Mouse (Mus musculus) heart, embryonic 14.5 days (tissue): ENCODE results near the gene Arih2. TPM values are rescaled to one million over a fixed set of nuclear protein-coding genes. Genes with fewer than 3 reads are reported as not detected.

Experiments
- ATAC-seq: fragments of 200-750 bp; cut with Nextera tagmentation; 2 replicates; pipeline ENCODE4 v1.8.0; 2017; ENCODE audit warnings: low read depth, moderate TSS enrichment; ENCODE audit not compliant: insufficient number of reproducible peaks, insufficient read depth, low FRiP score
- H3K27ac ChIP-seq, 2 experiments: fragments of 200-500 bp in 1 of 2; fragments of 300-500 bp in 1 of 2; sonication (generic) in 1 of 2; replicated peaks in 1 of 2; 2 replicates each; pipeline ENCODE4 v1.5.1; 2012 to 2014; ENCODE audit warnings: low read depth in 2 of 2, low read length in 2 of 2, control low read depth in 1 of 2, mild to moderate bottlenecking in 1 of 2, mixed read lengths in 1 of 2; ENCODE audit not compliant: control insufficient read depth in 1 of 2, insufficient read depth in 1 of 2
- H3K27me3 ChIP-seq: fragments of 300-500 bp; sonication (generic); 2 replicates; pipeline ENCODE4 v1.6.1; 2014; ENCODE audit warnings: mild to moderate bottlenecking, low read length, control low read depth; ENCODE audit not compliant: control insufficient read depth, insufficient read depth
- H3K36me3 ChIP-seq: fragments of 300-500 bp; sonication (generic); 2 replicates; pipeline ENCODE4 v1.6.1; 2014; ENCODE audit warnings: mild to moderate bottlenecking, control low read depth, low read length, mixed read lengths; ENCODE audit not compliant: control insufficient read depth, insufficient read depth
- H3K4me1 ChIP-seq, 2 experiments: fragments of 200-500 bp in 1 of 2; fragments of 300-500 bp in 1 of 2; sonication (generic) in 1 of 2; 2 replicates each; pipeline ENCODE4 v1.6.1; 2012 to 2014; ENCODE audit warnings: low read length in 2 of 2, control low read depth in 1 of 2, mixed read lengths in 1 of 2; ENCODE audit not compliant: control insufficient read depth in 2 of 2, insufficient read depth in 2 of 2
- H3K4me2 ChIP-seq: fragments of 300-500 bp; sonication (generic); 2 replicates; pipeline ENCODE4 v1.6.1; 2014; ENCODE audit warnings: mild to moderate bottlenecking, low read length
- H3K4me3 ChIP-seq, 2 experiments: fragments of 200-500 bp in 1 of 2; fragments of 300-500 bp in 1 of 2; sonication (generic) in 1 of 2; 2 replicates each; pipeline ENCODE4 v1.5.1; 2012 to 2014; ENCODE audit warnings: low read length in 2 of 2, mild to moderate bottlenecking in 2 of 2, control low read depth in 1 of 2, low read depth in 1 of 2, moderate library complexity in 1 of 2; ENCODE audit not compliant: control insufficient read depth in 1 of 2, insufficient read depth in 1 of 2
- H3K9ac ChIP-seq: fragments of 300-500 bp; sonication (generic); 2 replicates; pipeline ENCODE4 v1.6.1; 2014; ENCODE audit warnings: mild to moderate bottlenecking, low read length
- H3K9me3 ChIP-seq: fragments of 300-500 bp; sonication (generic); 2 replicates; pipeline ENCODE4 v1.6.1; 2016; ENCODE audit warnings: low read length, control low read depth; ENCODE audit not compliant: control insufficient read depth
- WGBS: fragments of 180-500 bp; shearing (Covaris S2); extraction: QIAGEN DNeasy Blood & Tissue Kit; methylation state at CpG from one replicate; pipeline ENCODE4 v1.1.7; 2014; 5-methylcytosine and 5-hydroxymethylcytosine counted together
- polyA plus RNA-seq: library from polyadenylated mRNA; unstranded; fragments of >200 nt; fragmentation: Nextera tagmentation; extraction: Ambion mirVana; gene quantifications from 2 replicates; pipeline ENCODE4 v1.2.1, GENCODE M21; 2014

The Arih2 gene
- polyA plus RNA-seq = 33.5 and 34.8 TPM in 2 replicates

DNA sequence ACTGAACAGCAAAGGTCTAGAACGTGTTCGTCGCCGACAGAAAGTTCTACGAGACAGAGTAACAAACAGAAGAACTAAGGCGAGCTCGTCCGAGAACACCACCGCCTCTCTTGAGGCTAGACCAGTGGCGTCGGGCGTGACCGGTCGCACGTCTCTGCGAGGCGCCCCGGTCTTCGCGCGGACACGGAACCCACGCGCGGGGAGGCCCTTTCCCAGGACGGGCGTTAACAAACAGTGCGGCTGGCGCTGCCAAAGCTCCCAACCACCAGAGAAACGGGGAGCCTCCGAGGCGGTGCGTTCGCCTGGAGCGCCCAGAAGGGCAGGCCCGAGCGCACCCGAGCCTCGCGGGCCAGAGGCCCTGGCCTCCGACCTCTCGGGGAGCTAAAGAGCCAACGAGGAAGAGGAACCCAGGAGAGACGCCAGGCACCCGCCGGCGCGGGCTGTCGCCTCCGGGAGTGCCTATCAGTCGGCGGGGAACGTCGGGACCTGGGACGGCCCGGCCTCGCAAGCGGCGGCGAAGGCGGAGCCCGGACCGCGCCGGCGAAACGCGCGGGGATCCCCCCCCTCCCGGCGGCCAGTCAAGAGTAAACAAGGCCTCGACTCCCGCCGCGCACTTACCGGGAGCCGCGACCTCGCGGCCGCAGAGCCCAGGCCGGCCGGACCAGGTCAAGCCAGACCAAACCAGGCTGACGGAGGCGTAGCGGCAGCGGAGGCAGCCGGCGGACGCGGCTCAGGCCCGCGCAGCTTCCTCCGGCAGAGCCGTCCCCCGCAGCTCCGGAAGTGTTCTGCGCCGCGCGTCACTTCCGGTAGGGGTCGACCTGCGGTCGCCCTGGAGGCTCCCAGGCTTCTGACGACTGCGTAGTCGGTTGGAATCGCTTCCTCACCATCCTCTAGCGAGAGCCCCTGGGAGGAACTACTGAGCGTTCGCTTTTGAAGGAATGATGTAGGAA lies at the start of gene Arih2:
Gene Arih2 (minus strand): TSS at position 776 of the 950 bp plus-strand sequence.
- peak within 1 kb of the TSS; percentile 89 to 91 for H3K4me3 ChIP-seq
- peaks cover 0 to 19% of the 10 kb centered on the region in 2 experiments; a peak in 3 of 4 replicates for H3K4me1 ChIP-seq
- H3K27ac ChIP-seq = peak within 1 kb of the TSS; percentile 97
- WGBS = under 1% methylated on average over 105 of the region's 112 CpGs
- peak; percentile 95 for ATAC-seq
- H3K4me2 ChIP-seq = peak within 1 kb of the TSS; percentile 83
- no peaks in the 10 kb centered on the region for H3K27me3 ChIP-seq
- H3K9ac ChIP-seq = peak within 1 kb of the TSS; percentile 87
- H3K36me3 ChIP-seq = 0 out of 2 replicates have a peak, but pooled peaks cover 2% of the 10 kb centered on the region
- no peaks in the 10 kb centered on the region for H3K9me3 ChIP-seq

DNA sequence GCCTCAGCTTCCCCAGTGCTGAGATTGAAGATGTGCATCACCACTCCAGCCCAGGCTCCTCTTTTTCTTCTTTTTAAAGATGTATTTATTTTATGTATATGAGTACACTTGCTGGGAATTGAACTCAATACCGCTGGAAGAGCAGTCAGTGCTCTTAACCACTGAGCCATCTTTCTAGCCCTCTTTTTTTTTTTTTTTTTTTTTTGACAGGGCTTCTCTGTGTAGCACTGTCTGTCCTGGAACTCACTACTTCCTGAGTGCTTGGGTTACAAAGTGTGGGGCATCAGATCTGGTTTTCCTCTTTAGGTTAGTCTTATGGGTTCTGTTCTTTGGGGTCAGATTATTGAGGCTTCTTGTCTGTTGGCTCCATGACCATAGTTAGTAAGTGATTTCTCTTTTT lies 45.3 kb upstream of the Arih2 start:
- H3K4me1 ChIP-seq = peaks cover 3 to 16% of the 10 kb centered on the region in 2 experiments
- no peak for ATAC-seq
- 96% methylated on average over 1 of the region's 1 CpGs for WGBS
- no peak overlapping the region for H3K4me3 ChIP-seq
- no peaks in the 10 kb centered on the region for H3K9me3 ChIP-seq
- H3K27ac ChIP-seq = no peak overlapping the region
- H3K27me3 ChIP-seq = no peaks in the 10 kb centered on the region
- H3K4me2 ChIP-seq = no peak overlapping the region
- no peaks in the 10 kb centered on the region for H3K36me3 ChIP-seq
- no peak overlapping the region for H3K9ac ChIP-seq

DNA sequence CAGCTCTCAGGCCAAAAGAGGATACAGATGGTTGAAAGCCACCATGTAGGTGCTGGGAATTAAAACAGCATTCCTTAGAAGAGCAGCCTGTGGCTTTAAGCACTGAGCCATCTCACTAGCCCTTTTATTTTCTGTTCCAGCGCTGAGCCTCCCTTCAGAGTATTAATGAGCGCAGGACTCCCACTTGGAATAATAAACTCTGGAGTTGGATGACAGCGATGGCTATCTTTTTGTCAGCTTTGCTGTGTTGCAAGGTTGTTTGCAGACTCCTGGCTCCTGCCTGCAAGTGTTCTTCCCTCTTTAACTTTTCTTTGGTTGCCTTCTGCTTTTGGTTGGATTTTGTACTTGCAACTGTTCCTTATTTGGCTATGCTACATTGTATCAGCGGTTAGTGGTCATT lies 44.8 kb upstream of the Arih2 start:
- Histone ChIP-seq H3K27ac (no peak overlapping the region), H3K36me3 (no peaks in the 10 kb centered on the region), H3K4me2 (peak overlapping the region; percentile 95), H3K9me3 (no peaks in the 10 kb centered on the region), H3K4me3 (no peak overlapping the region), H3K4me1 (peaks cover 3 to 16% of the 10 kb centered on the region in 2 experiments), H3K27me3 (no peaks in the 10 kb centered on the region), H3K9ac (no peak overlapping the region; the same call in 1 of the 2 replicates)
- no peak for ATAC-seq
- WGBS = 82% methylated on average over 4 of the region's 4 CpGs

DNA sequence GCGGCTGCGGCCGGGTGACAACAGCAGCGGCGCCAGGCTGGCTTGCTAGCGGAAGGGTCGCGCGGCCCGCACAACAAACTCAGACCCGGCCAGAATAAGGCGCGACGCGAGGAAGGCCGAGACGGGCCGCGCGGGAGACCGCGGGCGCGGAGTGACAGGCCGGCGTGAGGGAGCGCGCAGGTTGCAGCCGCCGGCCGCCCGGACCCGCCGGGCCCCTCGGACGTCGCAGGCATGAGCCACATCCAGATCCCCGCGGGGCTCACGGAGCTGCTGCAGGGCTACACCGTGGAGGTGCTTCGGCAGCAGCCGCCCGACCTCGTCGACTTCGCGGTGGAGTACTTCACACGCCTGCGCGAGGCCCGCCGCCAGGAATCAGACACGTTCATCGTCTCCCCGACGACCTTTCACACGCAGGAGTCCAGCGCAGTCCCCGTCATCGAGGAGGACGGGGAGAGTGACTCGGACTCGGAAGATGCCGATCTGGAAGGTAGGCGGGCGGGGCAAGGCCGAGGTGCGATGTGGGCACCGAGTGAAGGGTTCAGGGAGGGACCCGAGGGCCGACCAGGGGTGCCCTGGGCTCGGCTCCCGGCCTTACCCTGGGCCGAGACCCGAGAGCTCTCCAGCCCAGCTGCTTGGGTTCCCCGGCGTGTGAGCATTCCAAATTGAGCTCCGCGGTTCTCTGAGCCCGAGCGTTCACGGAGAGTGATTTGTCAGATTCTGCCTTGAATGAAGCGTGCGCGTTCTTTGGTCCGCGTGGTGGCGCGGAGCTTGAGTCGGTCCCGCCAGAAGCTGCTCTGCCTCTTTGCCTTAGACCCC lies 43.2 kb upstream of the Arih2 start:
- Histone ChIP-seq H3K36me3 (no peaks in the 10 kb centered on the region), H3K27me3 (no peaks in the 10 kb centered on the region), H3K4me3 (peak overlapping the region; percentile 80 to 83), H3K4me2 (peak overlapping the region; percentile 95), H3K4me1 (peaks cover 3 to 21% of the 10 kb centered on the region in 2 experiments), H3K9me3 (no peaks in the 10 kb centered on the region), H3K27ac (peak overlapping the region; percentile 52 to 74), H3K9ac (peak overlapping the region; percentile 88)
- under 1% methylated on average over 92 of the region's 92 CpGs for WGBS
- peak; percentile 49 for ATAC-seq

DNA sequence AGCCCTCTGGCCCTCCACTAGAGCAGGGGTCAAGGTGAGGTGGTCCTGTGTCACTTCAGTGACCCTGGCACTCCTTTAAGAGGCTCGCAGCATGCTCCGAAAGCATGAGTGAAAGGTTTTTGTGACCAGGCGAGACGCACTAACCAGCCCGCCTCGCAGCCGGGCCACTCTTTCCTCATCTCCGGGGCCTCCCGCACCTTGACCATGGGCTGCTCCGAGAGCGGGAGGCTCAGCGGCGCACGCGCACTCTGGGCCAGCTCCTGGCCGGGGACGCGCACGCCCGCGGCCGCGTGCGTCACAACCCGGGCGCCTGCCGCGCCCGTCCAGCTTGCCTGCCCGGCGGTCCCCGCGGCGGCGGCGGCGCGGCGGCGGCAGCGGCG lies 42.6 kb upstream of the Arih2 start:
- no peaks in the 10 kb centered on the region for H3K36me3 ChIP-seq
- peaks cover 3 to 23% of the 10 kb centered on the region in 2 experiments for H3K4me1 ChIP-seq
- H3K27me3 ChIP-seq = no peaks in the 10 kb centered on the region
- peak overlapping the region; percentile 88 for H3K9ac ChIP-seq
- peak overlapping the region; percentile 80 to 83 for H3K4me3 ChIP-seq
- H3K9me3 ChIP-seq = no peaks in the 10 kb centered on the region
- peak; percentile 82 for ATAC-seq
- H3K27ac ChIP-seq = peak overlapping the region in 1 of 2 experiments; percentile 74; a peak in 2 of 4 replicates
- H3K4me2 ChIP-seq = peak overlapping the region; percentile 95
- under 1% methylated on average over 42 of the region's 42 CpGs for WGBS

DNA sequence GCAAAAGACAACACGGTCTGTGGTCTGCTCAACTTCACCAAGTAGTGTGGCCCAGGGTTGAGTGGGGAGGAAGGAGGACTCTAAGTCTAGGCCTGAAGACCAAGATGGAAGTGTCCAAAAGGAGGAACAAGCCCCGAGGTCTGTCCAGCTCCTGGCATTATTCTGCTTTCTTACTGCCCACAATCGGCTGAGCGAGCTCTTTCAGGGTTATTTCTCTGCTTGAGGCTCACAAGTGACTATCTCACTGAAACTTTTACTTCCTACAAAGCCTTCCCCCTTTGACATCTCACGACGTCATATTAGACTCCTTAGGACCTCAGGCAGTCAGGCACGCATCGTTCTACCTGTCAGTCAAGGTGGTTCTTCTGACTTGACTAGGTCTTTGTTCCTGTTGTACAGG lies 42.2 kb upstream of the Arih2 start:
- H3K9ac ChIP-seq = peak overlapping the region; percentile 88
- H3K4me3 ChIP-seq = peak overlapping the region; percentile 80 to 83; a peak in 2 of 4 replicates
- WGBS = 62% methylated on average over 8 of the region's 8 CpGs
- ATAC-seq = 0 out of 2 replicates have a peak, but pooled peaks have one; percentile 11
- no peaks in the 10 kb centered on the region for H3K27me3 ChIP-seq
- no peaks in the 10 kb centered on the region for H3K36me3 ChIP-seq
- peaks cover 3 to 27% of the 10 kb centered on the region in 2 experiments for H3K4me1 ChIP-seq
- H3K9me3 ChIP-seq = no peaks in the 10 kb centered on the region
- H3K4me2 ChIP-seq = peak overlapping the region; percentile 95
- peak overlapping the region in 1 of 2 experiments; percentile 74; a peak in 1 of 4 replicates for H3K27ac ChIP-seq

DNA sequence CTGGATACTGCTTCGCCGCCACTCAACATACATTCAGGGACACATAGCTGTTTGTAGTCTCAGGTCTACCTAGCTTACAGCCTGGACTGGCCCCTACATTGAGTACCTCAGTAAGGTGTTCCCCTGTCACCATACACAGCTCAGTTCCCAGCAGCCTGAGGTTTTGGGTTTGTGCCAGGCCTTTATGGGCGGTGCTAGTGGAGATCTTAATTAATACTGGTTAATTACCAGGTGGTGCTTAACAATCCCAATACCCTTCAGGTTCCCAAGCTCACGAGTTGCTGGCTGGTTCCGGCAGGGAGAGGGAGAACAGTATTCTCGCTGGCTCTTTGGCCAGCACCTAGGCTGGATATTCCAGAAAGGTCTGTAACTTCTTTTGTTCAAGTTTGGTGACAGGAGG lies 41.7 kb upstream of the Arih2 start:
- no peak overlapping the region for H3K9ac ChIP-seq
- no peak overlapping the region for H3K27ac ChIP-seq
- H3K4me2 ChIP-seq = no peak overlapping the region
- no peak for ATAC-seq
- no peaks in the 10 kb centered on the region for H3K36me3 ChIP-seq
- H3K27me3 ChIP-seq = no peaks in the 10 kb centered on the region
- WGBS = 82% methylated on average over 6 of the region's 6 CpGs
- H3K4me3 ChIP-seq = no peak overlapping the region
- peaks cover 3 to 29% of the 10 kb centered on the region in 2 experiments for H3K4me1 ChIP-seq
- no peaks in the 10 kb centered on the region for H3K9me3 ChIP-seq
